Mouse (Mus musculus): ENCODE measurements around the gene Fos. TPM values are rescaled to one million over a fixed set of nuclear protein-coding genes. Genes with fewer than 3 reads are reported as not detected.

The Fos gene
- polyA plus RNA-seq, 2 experiments = 13.6 to 19.3 TPM

GRCm38 (mm10) chr12:85461913-85462663, 11.6 kb upstream of the Fos start:
- no peak for DNase-seq (ENCODE audit: low spot score)
- no peaks in the 10 kb centered on the region for H3K9me3 ChIP-seq (ENCODE audit: control insufficient read depth, low read length)
- no peak overlapping the region for H3K4me2 ChIP-seq (replicated peaks; ENCODE audit: low read depth, low read length, severe bottlenecking)
- 0 out of 2 replicates have a peak overlapping the region, but pooled peaks have one; percentile 19 for H3K27ac ChIP-seq (replicated peaks; ENCODE audit: low read depth, low read length)
- peak; percentile 45; the same call in 1 of the 2 replicates for ATAC-seq (ENCODE audit: low FRiP score, low read depth)
- no peak for TF ChIP-seq POLR2A (IDR thresholded peaks at IDR 0.05; ENCODE audit: borderline replicate concordance, extremely low read depth, insufficient read depth, insufficient read length)
- H3K4me3 ChIP-seq (replicated peaks; ENCODE audit: low read length) = no peak overlapping the region
- H3K9ac ChIP-seq (ENCODE audit: low read depth, low read length, severe bottlenecking) = no peak overlapping the region
- H3K36me3 ChIP-seq (ENCODE audit: control insufficient read depth, insufficient read depth, low read length) = no peaks in the 10 kb centered on the region
- peaks cover 15% of the 10 kb centered on the region for H3K4me1 ChIP-seq (ENCODE audit: control insufficient read depth, insufficient read depth, low read length)
- H3K27me3 ChIP-seq (ENCODE audit: control insufficient read depth, insufficient read depth, low read length) = no peaks in the 10 kb centered on the region
- WGBS = 51% methylated on average over 21 of the region's 21 CpGs

- WGBS = 55% methylated on average over 7 of the region's 7 CpGs
Observed at GRCm38 (mm10) chr12:85462802-85463201, 10.9 kb upstream of the Fos start.

GRCm38 (mm10) chr12:85464431-85464830, 9.3 kb upstream of the Fos start:
- H3K4me1 ChIP-seq (ENCODE audit: control insufficient read depth, insufficient read depth, low read length) = peaks cover 12% of the 10 kb centered on the region
- H3K4me2 ChIP-seq (replicated peaks; ENCODE audit: low read depth, low read length, severe bottlenecking) = no peak overlapping the region
- WGBS = 77% methylated on average over 5 of the region's 5 CpGs
- H3K27ac ChIP-seq (replicated peaks; ENCODE audit: low read depth, low read length) = no peak overlapping the region
- no peak overlapping the region for H3K4me3 ChIP-seq (replicated peaks; ENCODE audit: low read length)
- no peaks in the 10 kb centered on the region for H3K36me3 ChIP-seq (ENCODE audit: control insufficient read depth, insufficient read depth, low read length)
- DNase-seq (ENCODE audit: low spot score) = no peak
- H3K9ac ChIP-seq (ENCODE audit: low read depth, low read length, severe bottlenecking) = no peak overlapping the region
- H3K27me3 ChIP-seq (ENCODE audit: control insufficient read depth, insufficient read depth, low read length) = no peaks in the 10 kb centered on the region
- no peak for ATAC-seq (ENCODE audit: low FRiP score, low read depth)
- H3K9me3 ChIP-seq (ENCODE audit: control insufficient read depth, low read length) = no peaks in the 10 kb centered on the region
- no peak for TF ChIP-seq POLR2A (IDR thresholded peaks at IDR 0.05; ENCODE audit: borderline replicate concordance, extremely low read depth, insufficient read depth, insufficient read length)

More at GRCm38 (mm10) chr12:85462802-85463201, 10.9 kb upstream of the Fos start:
- peaks cover 12% of the 10 kb centered on the region for H3K4me1 ChIP-seq (ENCODE audit: control insufficient read depth, insufficient read depth, low read length)
- H3K27me3 ChIP-seq (ENCODE audit: control insufficient read depth, insufficient read depth, low read length) = no peaks in the 10 kb centered on the region
- no peak overlapping the region for H3K4me3 ChIP-seq (replicated peaks; ENCODE audit: low read length)
- no peaks in the 10 kb centered on the region for H3K9me3 ChIP-seq (ENCODE audit: control insufficient read depth, low read length)
- no peak for DNase-seq (ENCODE audit: low spot score)
- TF ChIP-seq POLR2A (IDR thresholded peaks at IDR 0.05; ENCODE audit: borderline replicate concordance, extremely low read depth, insufficient read depth, insufficient read length) = no peak
- no peak overlapping the region for H3K9ac ChIP-seq (ENCODE audit: low read depth, low read length, severe bottlenecking)
- no peak for ATAC-seq (ENCODE audit: low FRiP score, low read depth)
- no peaks in the 10 kb centered on the region for H3K36me3 ChIP-seq (ENCODE audit: control insufficient read depth, insufficient read depth, low read length)
- no peak overlapping the region for H3K27ac ChIP-seq (replicated peaks; ENCODE audit: low read depth, low read length)
- H3K4me2 ChIP-seq (replicated peaks; ENCODE audit: low read depth, low read length, severe bottlenecking) = no peak overlapping the region

- H3K9me3 ChIP-seq (ENCODE audit: control insufficient read depth, low read length) = no peaks in the 10 kb centered on the region
- no peak overlapping the region for H3K27ac ChIP-seq (replicated peaks; ENCODE audit: low read depth, low read length)
- no peaks in the 10 kb centered on the region for H3K36me3 ChIP-seq (ENCODE audit: control insufficient read depth, insufficient read depth, low read length)
- H3K4me1 ChIP-seq (ENCODE audit: control insufficient read depth, insufficient read depth, low read length) = peaks cover 12% of the 10 kb centered on the region
- no peak overlapping the region for H3K4me3 ChIP-seq (replicated peaks; ENCODE audit: low read length)
- no peak overlapping the region for H3K4me2 ChIP-seq (replicated peaks; ENCODE audit: low read depth, low read length, severe bottlenecking)
- no peak overlapping the region for H3K9ac ChIP-seq (ENCODE audit: low read depth, low read length, severe bottlenecking)
- no peaks in the 10 kb centered on the region for H3K27me3 ChIP-seq (ENCODE audit: control insufficient read depth, insufficient read depth, low read length)
- no peak for TF ChIP-seq POLR2A (IDR thresholded peaks at IDR 0.05; ENCODE audit: borderline replicate concordance, extremely low read depth, insufficient read depth, insufficient read length)
- no peak for DNase-seq (ENCODE audit: low spot score)
- ATAC-seq (ENCODE audit: low FRiP score, low read depth) = no peak
- WGBS = 53% methylated on average over 3 of the region's 3 CpGs
Observed at GRCm38 (mm10) chr12:85464902-85465301, 8.8 kb upstream of the Fos start.

- H3K4me3 ChIP-seq (replicated peaks; ENCODE audit: low read length) = no peak overlapping the region
- no peaks in the 10 kb centered on the region for H3K36me3 ChIP-seq (ENCODE audit: control insufficient read depth, insufficient read depth, low read length)
- DNase-seq (ENCODE audit: low spot score) (no peak), ATAC-seq (ENCODE audit: low FRiP score, low read depth) (no peak)
- H3K9me3 ChIP-seq (ENCODE audit: control insufficient read depth, low read length) = no peaks in the 10 kb centered on the region
- no peak overlapping the region for H3K9ac ChIP-seq (ENCODE audit: low read depth, low read length, severe bottlenecking)
- peaks cover 5% of the 10 kb centered on the region for H3K4me1 ChIP-seq (ENCODE audit: control insufficient read depth, insufficient read depth, low read length)
- no peaks in the 10 kb centered on the region for H3K27me3 ChIP-seq (ENCODE audit: control insufficient read depth, insufficient read depth, low read length)
- no peak overlapping the region for H3K27ac ChIP-seq (replicated peaks; ENCODE audit: low read depth, low read length)
- TF ChIP-seq POLR2A (IDR thresholded peaks at IDR 0.05; ENCODE audit: borderline replicate concordance, extremely low read depth, insufficient read depth, insufficient read length) = no peak
- no peak overlapping the region for H3K4me2 ChIP-seq (replicated peaks; ENCODE audit: low read depth, low read length, severe bottlenecking)
- WGBS = 81% methylated on average over 14 of the region's 14 CpGs
Observed at GRCm38 (mm10) chr12:85467854-85468253, 5.8 kb upstream of the Fos start.

Data from limb, embryonic 14.5 days (tissue).